Mouse (Mus musculus) inflammation-experienced regulatory T-cells (primary cell): ENCODE results near the gene Mrpl17. TPM values are rescaled to one million over a fixed set of nuclear protein-coding genes. Genes with fewer than 3 reads are reported as not detected.

ENCODE experiments used
- polyA plus RNA-seq, 2 experiments: library from polyadenylated mRNA; unstranded; fragments of 100-300 nt; shearing (Covaris generic); gene quantifications; one replicate each; pipeline ENCODE4 v1.2.1; 2017

Gene Mrpl17
- polyA plus RNA-seq, result 100 to 1,000 TPM; 123 to 128 TPM

GRCm38 (mm10) chr7:105810877-105811489 lies at the start of gene Mrpl17:
Mrpl17 (minus strand) TSS chr7:105811099.

GRCm38 (mm10) chr7:105787285-105788140 lies 23.4 kb downstream of the Mrpl17 start, which contains the start of gene Dchs1:
Dchs1 (minus strand) TSS chr7:105787654.

Other genes starting within 250 kb of the Mrpl17 start
- gene Apbb1, start 229.4 kb downstream of the Mrpl17 start, polyA plus RNA-seq, result 10 to 100 TPM in 1 of 2 experiments, 1 to 10 TPM in 1; 6.6 to 10.5 TPM
- under 1 TPM in 1 of 2 experiments, not detected in 1; 0.18 TPM for gene Hpx, start 211.0 kb downstream of the Mrpl17 start, polyA plus RNA-seq
- 10 to 100 TPM; 11.2 to 12.0 TPM for gene Trim3, start 177.5 kb downstream of the Mrpl17 start, polyA plus RNA-seq
- 100 to 1,000 TPM; 181 to 212 TPM for gene Timm10b, start 171.0 kb downstream of the Mrpl17 start, polyA plus RNA-seq
- 10 to 100 TPM; 21.0 to 25.3 TPM for gene Arfip2, start 170.7 kb downstream of the Mrpl17 start, polyA plus RNA-seq
- 1 to 10 TPM; 4.6 to 8.9 TPM for gene Gm45799, start 170.5 kb downstream of the Mrpl17 start, polyA plus RNA-seq
- 1 to 10 TPM; 1.2 to 2.3 TPM for gene Dnhd1, start 160.3 kb downstream of the Mrpl17 start, polyA plus RNA-seq
- 100 to 1,000 TPM; 198 to 260 TPM for gene Ilk, start 74.5 kb downstream of the Mrpl17 start, polyA plus RNA-seq
- gene Rrp8, start 73.7 kb downstream of the Mrpl17 start, polyA plus RNA-seq, result 10 to 100 TPM; 38.2 to 51.2 TPM
- 100 to 1,000 TPM; 333 to 336 TPM for gene Taf10, start 66.7 kb downstream of the Mrpl17 start, polyA plus RNA-seq
- 100 to 1,000 TPM in 1 of 2 experiments, 10 to 100 TPM in 1; 99.7 to 111 TPM for gene Tpp1, start 58.9 kb downstream of the Mrpl17 start, polyA plus RNA-seq
- 1 to 10 TPM in 1 of 2 experiments, not detected in 1; 1.3 TPM for gene Dchs1, start 23.4 kb downstream of the Mrpl17 start, polyA plus RNA-seq
- 100 to 1,000 TPM in 1 of 2 experiments, 10 to 100 TPM in 1; 80.7 to 155 TPM for gene Gm4070, start 142.9 kb upstream of the Mrpl17 start, polyA plus RNA-seq